Mouse (Mus musculus): ENCODE measurements around the gene Tsga8.

The Tsga8 gene

DNA sequence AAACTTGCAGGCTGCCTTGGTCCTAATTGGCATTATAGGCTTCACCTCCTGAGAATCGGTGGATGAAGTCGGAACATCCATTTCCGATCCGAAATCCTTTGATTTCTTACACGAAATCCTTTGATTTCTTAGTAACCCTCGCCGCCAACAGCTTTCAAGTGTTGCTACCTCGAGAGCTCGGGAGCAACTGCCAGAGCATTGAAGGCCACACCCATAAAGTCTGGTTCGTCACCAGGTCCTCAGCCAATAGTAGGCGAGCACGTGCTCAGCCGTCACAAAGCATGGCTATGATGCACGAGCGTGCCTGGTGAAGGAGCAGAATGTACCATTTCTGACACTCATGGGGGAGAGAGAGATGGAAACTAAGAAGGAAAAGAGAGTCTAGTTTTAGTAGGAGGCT, at the start of gene Tsga8:
Gene Tsga8, minus strand, starts transcription at position 327 of the 400 bp plus-strand sequence.
- no peak for DNase-seq
